ENCODE assay signal across 9 mouse cellular contexts in the genomic region with DNA sequence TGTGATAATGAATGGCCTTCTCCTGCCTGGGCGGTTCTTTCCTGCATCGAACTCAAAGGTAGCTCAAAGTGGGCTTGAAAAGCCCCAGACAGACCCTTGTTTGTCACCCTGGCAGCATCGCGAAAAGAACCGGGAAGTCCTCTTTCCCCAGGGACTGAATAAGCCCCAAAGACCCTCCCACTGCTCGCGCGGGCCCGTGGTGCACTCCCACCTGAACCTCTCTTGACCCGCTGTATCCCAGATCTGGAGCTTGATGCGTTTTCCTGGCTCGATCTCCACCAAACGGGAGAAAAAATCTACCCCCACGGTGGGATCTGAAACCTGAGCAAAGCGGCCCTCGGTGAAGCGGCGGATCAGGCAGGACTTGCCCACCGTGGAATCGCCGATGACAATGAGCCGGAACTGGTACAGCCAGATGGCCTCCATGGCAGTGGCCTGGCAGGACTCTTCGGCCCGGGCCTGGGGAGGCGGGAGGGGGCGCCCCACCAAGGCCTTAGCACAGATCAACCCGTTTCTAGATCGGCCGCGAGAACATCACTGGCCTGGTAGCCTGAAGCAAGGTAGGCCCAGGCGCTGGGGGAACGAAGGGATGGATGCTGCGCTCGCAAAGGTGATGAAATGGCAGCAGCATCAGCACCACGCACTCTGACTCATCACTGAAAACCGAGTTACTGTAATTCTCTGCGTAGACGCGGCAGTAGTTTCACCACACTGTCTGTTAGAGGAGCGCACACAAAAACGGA. TPM values are rescaled to one million over a fixed set of nuclear protein-coding genes. Genes with fewer than 3 reads are reported as not detected.
DNase-seq lines count a peak whose midpoint lies in the region; ATAC-seq and TF ChIP-seq lines count a peak whose summit lies in the region.
"Had no signal": no experiment of that assay in that cellular context is flagged by ENCODE, and none has a peak within 500 bp of the region (broad histone marks: within the 10 kb centered on the region; RNA-seq: fewer than 3 reads in every experiment).

A gene (minus strand): TSS at position 650 of the 743 bp plus-strand sequence.

- TF ChIP-seq CTCF in heart, adult 2 months (IDR thresholded peaks at IDR 0.05) = no peak

- no peak for TF ChIP-seq POLR2A in heart, adult 2 months (IDR thresholded peaks at IDR 0.05; ENCODE audit: insufficient read depth, low read depth, low read length)

- H3K36me3 ChIP-seq in heart, adult 2 months (ENCODE audit: control insufficient read depth, insufficient read depth, low read length) = no peaks in the 10 kb centered on the region
- no peaks in the 10 kb centered on the region for H3K36me3 ChIP-seq in forebrain, embryonic 11.5 days (ENCODE audit: control insufficient read depth, insufficient read depth, low read length)
- no peaks in the 10 kb centered on the region; the same call in 1 of the 2 replicates for H3K36me3 ChIP-seq in hindbrain, embryonic 14.5 days (replicated peaks; ENCODE audit: control insufficient read depth, insufficient read depth)
- H3K36me3 ChIP-seq in midbrain, embryonic 10.5 days = peaks cover 7% of the 10 kb centered on the region; the same call in 1 of the 2 replicates
- no peaks in the 10 kb centered on the region for H3K36me3 ChIP-seq in stomach, embryonic 14.5 days (ENCODE audit: control insufficient read depth, insufficient read depth, low read length)

- no peaks in the 10 kb centered on the region for H3K79me2 ChIP-seq in heart, adult 2 months (replicated peaks; ENCODE audit: control insufficient read depth, insufficient read depth, low read length)

- DNase-seq in heart, adult 2 months = peak; percentile 2 to 23
- DNase-seq in heart, adult 9 months (ENCODE audit: low spot score in 2 of 2) = no peak
- DNase-seq in brain, embryonic 18.5 days (ENCODE audit: low read depth, low spot score) = peak; percentile 37
- DNase-seq in forebrain, embryonic 11.5 days (ENCODE audit: low spot score) = peak; percentile 66
- peak; percentile 75 for DNase-seq in hindbrain, embryonic 14.5 days (ENCODE audit: low spot score)
- peak; percentile 36 to 39 for DNase-seq in left cerebral cortex, adult 8-10 months (ENCODE audit: low spot score in 2 of 2)
- peak; percentile 56 for DNase-seq in midbrain, embryonic 10.5 days (ENCODE audit: low spot score)

- 13% methylated on average over 41 of the region's 41 CpGs for WGBS in heart, adult 2 months
- WGBS in forebrain, embryonic 11.5 days = 19% methylated on average over 41 of the region's 41 CpGs
- WGBS in hindbrain, embryonic 14.5 days = 17% methylated on average over 39 of the region's 41 CpGs
- 16% methylated on average over 41 of the region's 41 CpGs for WGBS in midbrain, embryonic 10.5 days
- WGBS in stomach, embryonic 14.5 days = 20% methylated on average over 41 of the region's 41 CpGs

- no peak within 1 kb of the TSS for H3K27ac ChIP-seq in heart, adult 2 months
- H3K27ac ChIP-seq in forebrain, embryonic 11.5 days (ENCODE audit: low read depth, low read length) = peak within 1 kb of the TSS; percentile 41; the same call in 1 of the 2 replicates
- peak within 1 kb of the TSS; percentile 93 for H3K27ac ChIP-seq in hindbrain, embryonic 14.5 days
- H3K27ac ChIP-seq in midbrain, embryonic 10.5 days (replicated peaks) = peak within 1 kb of the TSS; percentile 89
- H3K27ac ChIP-seq in stomach, embryonic 14.5 days (ENCODE audit: low read length) = no peak within 1 kb of the TSS

- H3K27me3 ChIP-seq in heart, adult 2 months (ENCODE audit: control insufficient read depth, insufficient read depth, low read length) = no peaks in the 10 kb centered on the region
- H3K27me3 ChIP-seq in forebrain, embryonic 11.5 days (ENCODE audit: control insufficient read depth, insufficient read depth, low read length) = no peaks in the 10 kb centered on the region
- H3K27me3 ChIP-seq in hindbrain, embryonic 14.5 days (ENCODE audit: control insufficient read depth, insufficient read depth, low read length) = no peaks in the 10 kb centered on the region
- H3K27me3 ChIP-seq in midbrain, embryonic 10.5 days (ENCODE audit: low read depth, poor library complexity, severe bottlenecking) = no peaks in the 10 kb centered on the region
- no peaks in the 10 kb centered on the region for H3K27me3 ChIP-seq in stomach, embryonic 14.5 days (ENCODE audit: control insufficient read depth, insufficient read depth, low read length)

- H3K9ac ChIP-seq in heart, adult 2 months (ENCODE audit: low read depth, low read length) = no peak within 1 kb of the TSS
- peak within 1 kb of the TSS; percentile 61 for H3K9ac ChIP-seq in forebrain, embryonic 11.5 days (ENCODE audit: low read length)
- peak within 1 kb of the TSS; percentile 77 for H3K9ac ChIP-seq in hindbrain, embryonic 14.5 days
- no peak within 1 kb of the TSS; the same call in 1 of the 2 replicates for H3K9ac ChIP-seq in stomach, embryonic 14.5 days (replicated peaks; ENCODE audit: low read depth, low read length)

- ATAC-seq in forebrain, embryonic 11.5 days (replicated peaks; ENCODE audit: low FRiP score) = peak; percentile 94
- peak; percentile 97 for ATAC-seq in hindbrain, embryonic 14.5 days (ENCODE audit: low FRiP score)
- ATAC-seq in stomach, embryonic 14.5 days (ENCODE audit: insufficient number of reproducible peaks, insufficient read depth, low FRiP score, low read depth) = peak; percentile 37; the same call in 1 of the 2 replicates

- H3K4me3 ChIP-seq in heart, adult 2 months = peak within 1 kb of the TSS; percentile 27; the same call in 1 of the 2 replicates
- H3K4me3 ChIP-seq in forebrain, embryonic 11.5 days (ENCODE audit: low read depth, low read length) = peak within 1 kb of the TSS; percentile 50
- H3K4me3 ChIP-seq in hindbrain, embryonic 14.5 days (replicated peaks; ENCODE audit: low read length) = peak within 1 kb of the TSS; percentile 61
- H3K4me3 ChIP-seq in midbrain, embryonic 10.5 days = peak within 1 kb of the TSS; percentile 63
- peak within 1 kb of the TSS; percentile 41 for H3K4me3 ChIP-seq in stomach, embryonic 14.5 days (ENCODE audit: low read depth, low read length)

- H3K4me2 ChIP-seq in forebrain, embryonic 11.5 days (ENCODE audit: low read depth, low read length, severe bottlenecking) = peak within 1 kb of the TSS; percentile 44
- peak within 1 kb of the TSS; percentile 54 for H3K4me2 ChIP-seq in hindbrain, embryonic 14.5 days (replicated peaks)
- H3K4me2 ChIP-seq in stomach, embryonic 14.5 days (replicated peaks; ENCODE audit: low read depth, low read length) = peak within 1 kb of the TSS; percentile 47

- intact Hi-C loops in heart, adult 2 months (cut with DNase I) = no loop called here

- no peak for TF ChIP-seq EP300 in heart, adult 2 months (IDR thresholded peaks at IDR 0.05; ENCODE audit: insufficient read depth, low read depth, low read length)

- no peaks in the 10 kb centered on the region for H3K9me3 ChIP-seq in forebrain, embryonic 11.5 days (ENCODE audit: control insufficient read depth, low read length)
- H3K9me3 ChIP-seq in hindbrain, embryonic 14.5 days (ENCODE audit: control insufficient read depth, low read length) = no peaks in the 10 kb centered on the region
- no peaks in the 10 kb centered on the region for H3K9me3 ChIP-seq in midbrain, embryonic 10.5 days (replicated peaks)
- H3K9me3 ChIP-seq in stomach, embryonic 14.5 days (ENCODE audit: control insufficient read depth, low read depth, low read length) = no peaks in the 10 kb centered on the region

- no peaks in the 10 kb centered on the region for H3K4me1 ChIP-seq in heart, adult 2 months (ENCODE audit: control insufficient read depth, insufficient read depth, low read length)
- H3K4me1 ChIP-seq in forebrain, embryonic 11.5 days (replicated peaks; ENCODE audit: control insufficient read depth, insufficient read depth, low read length) = no peaks in the 10 kb centered on the region
- H3K4me1 ChIP-seq in hindbrain, embryonic 14.5 days (replicated peaks; ENCODE audit: control insufficient read depth, insufficient read depth, low read length) = peaks cover 2% of the 10 kb centered on the region; the same call in 1 of the 2 replicates
- H3K4me1 ChIP-seq in midbrain, embryonic 10.5 days = peaks cover 5% of the 10 kb centered on the region; the same call in 1 of the 2 replicates
- H3K4me1 ChIP-seq in stomach, embryonic 14.5 days (ENCODE audit: control insufficient read depth, insufficient read depth, low read length) = no peaks in the 10 kb centered on the region

RNA-seq across cellular contexts. Expression of the gene that starts here (rescaled TPM):
- total RNA-seq in heart, adult 2 months (2021) = under 1 TPM; 0.08 to 0.25 TPM
- polyA plus RNA-seq in heart, adult 2 months (2012; rRNA removed) = 0.08 and 0.09 TPM in 2 replicates
- 13.3 and 14.0 TPM in 2 replicates for polyA plus RNA-seq in forebrain, embryonic 11.5 days (2014; fragmentation: Nextera tagmentation; extraction: Ambion mirVana)
- polyA plus RNA-seq in hindbrain, embryonic 14.5 days (2014; fragmentation: Nextera tagmentation; extraction: Ambion mirVana) = 18.3 and 20.9 TPM in 2 replicates
- total RNA-seq in left cerebral cortex, adult 8-10 months (2022) = 10 to 100 TPM; 34.0 to 44.0 (median 36.2) TPM
- polyA plus RNA-seq in midbrain, embryonic 10.5 days (2016; fragmentation: Nextera tagmentation; extraction: Ambion mirVana) = 10.2 and 14.0 TPM in 2 replicates
- 2.0 and 3.4 TPM in 2 replicates for polyA plus RNA-seq in stomach, embryonic 14.5 days (2014; fragmentation: Nextera tagmentation; extraction: Ambion mirVana)
- total RNA-seq: MEL had no signal

Comparison
In these comparisons a context has a peak if more than half of its experiments do, and no peak if none do; other contexts are left out.
1. RNA of the gene that starts here (total RNA-seq): 34.0 to 44.0 TPM in left cerebral cortex, adult 8-10 months; 0.08 to 0.25 TPM in heart, adult 2 months; every median in the first group is over 10 times any median in the second.
2. Peak in DNase-seq and H3K4me3 ChIP-seq in heart, adult 2 months; RNA of the gene not detected or under 1 TPM.
3. DNase-seq: peak in brain, embryonic 18.5 days (single experiment), forebrain, embryonic 11.5 days (single experiment), hindbrain, embryonic 14.5 days (single experiment), left cerebral cortex, adult 8-10 months (2 of 2) and midbrain, embryonic 10.5 days (single experiment); none in heart, adult 9 months (0 of 2).
4. H3K27ac ChIP-seq: peak in forebrain, embryonic 11.5 days (single experiment), hindbrain, embryonic 14.5 days (single experiment) and midbrain, embryonic 10.5 days (single experiment); none in heart, adult 2 months (single experiment) and stomach, embryonic 14.5 days (single experiment).
5. H3K9ac ChIP-seq: peak in forebrain, embryonic 11.5 days (single experiment) and hindbrain, embryonic 14.5 days (single experiment); none in heart, adult 2 months (single experiment) and stomach, embryonic 14.5 days (single experiment).
6. ATAC-seq: peak in every context shown above with its lines; median percentile 97 in hindbrain, embryonic 14.5 days; 94 in forebrain, embryonic 11.5 days; 37 in stomach, embryonic 14.5 days.
7. Peak in every context shown above with its lines, with median percentiles within 50 percentile points of each other: H3K4me3 ChIP-seq and H3K4me2 ChIP-seq.